Mouse (Mus musculus): Measurements from ENCODE around the gene 5730409E04Rik.

The 5730409E04Rik gene

GRCm38 (mm10) chr4:126632668-126633067, 23.1 kb downstream of the 5730409E04Rik start:
- no peak for DNase-seq (ENCODE audit: low read depth in 1 of 2, low spot score in 2 of 2)

- DNase-seq (ENCODE audit: low read depth in 1 of 2, low spot score in 2 of 2), result no peak
Observed at GRCm38 (mm10) chr4:126636330-126636729, 26.7 kb downstream of the 5730409E04Rik start.

- DNase-seq (ENCODE audit: low read depth in 1 of 2, low spot score in 2 of 2), result no peak
Observed at GRCm38 (mm10) chr4:126637446-126637845, 27.8 kb downstream of the 5730409E04Rik start.

- DNase-seq (ENCODE audit: low read depth in 1 of 2, low spot score in 2 of 2), result no peak
Observed at GRCm38 (mm10) chr4:126639339-126639738, 29.7 kb downstream of the 5730409E04Rik start.

GRCm38 (mm10) chr4:126641901-126642300, 32.3 kb downstream of the 5730409E04Rik start:
- no peak for DNase-seq (ENCODE audit: low read depth in 1 of 2, low spot score in 2 of 2)

GRCm38 (mm10) chr4:126643815-126644214, 34.2 kb downstream of the 5730409E04Rik start:
- no peak for DNase-seq (ENCODE audit: low read depth in 1 of 2, low spot score in 2 of 2)

- DNase-seq (ENCODE audit: low read depth in 1 of 2, low spot score in 2 of 2), result no peak
Observed at GRCm38 (mm10) chr4:126644333-126644963, 34.8 kb downstream of the 5730409E04Rik start.

- DNase-seq (ENCODE audit: low read depth in 1 of 2, low spot score in 2 of 2), result no peak
Observed at GRCm38 (mm10) chr4:126647996-126648910, 38.6 kb downstream of the 5730409E04Rik start.

GRCm38 (mm10) chr4:126653148-126653547, 43.5 kb downstream of the 5730409E04Rik start:
- no peak for DNase-seq (ENCODE audit: low read depth in 1 of 2, low spot score in 2 of 2)

- no peak for DNase-seq (ENCODE audit: low read depth in 1 of 2, low spot score in 2 of 2)
Observed at GRCm38 (mm10) chr4:126655356-126655755, 45.7 kb downstream of the 5730409E04Rik start.

- no peak for DNase-seq (ENCODE audit: low read depth in 1 of 2, low spot score in 2 of 2)
Observed at GRCm38 (mm10) chr4:126661249-126661648, 51.6 kb downstream of the 5730409E04Rik start.
